Mouse (Mus musculus) ovary, adult 10 weeks (tissue): ENCODE measurements around the gene 9130230L23Rik. TPM values are rescaled to one million over a fixed set of nuclear protein-coding genes. Genes with fewer than 3 reads are reported as not detected.

ENCODE experiments used
- polyA plus RNA-seq: library from polyadenylated mRNA; stranded (reverse); fragments of 350-450 nt; fragmentation: Illumina TruSeq; extraction: RNeasy Lipid Tissue Mini Kit (QIAGEN cat#74804); gene quantifications from one replicate; pipeline ENCODE4 v1.2.3, GENCODE M21; 2014

The 9130230L23Rik gene
- not detected for polyA plus RNA-seq

GRCm38 (mm10) chr5:66004134-66004925 is at the start of gene 9130230L23Rik:
Gene 9130230L23Rik, minus strand, starts transcription at chr5:66004285.

GRCm38 (mm10) chr5:65934783-65935182 is 69.3 kb downstream of the 9130230L23Rik start, which contains the start of gene Chrna9:
Gene Chrna9, plus strand, starts transcription at chr5:65934921.

Other genes starting within 250 kb of the 9130230L23Rik start
- 41.7 TPM for gene N4bp2, start 240.8 kb downstream of the 9130230L23Rik start, polyA plus RNA-seq
- 1.4 TPM for gene Rhoh, start 143.1 kb downstream of the 9130230L23Rik start, polyA plus RNA-seq
- gene Chrna9, start 69.4 kb downstream of the 9130230L23Rik start, polyA plus RNA-seq = not detected
- 20.3 TPM for gene Rbm47, start 168.8 kb upstream of the 9130230L23Rik start, polyA plus RNA-seq